Mouse (Mus musculus): Measurements from ENCODE around the gene BC034090. TPM values are rescaled to one million over a fixed set of nuclear protein-coding genes. Genes with fewer than 3 reads are reported as not detected.
A peak's percentile ranks its signal among the peaks of the same experiment; 100 is the strongest.

Gene BC034090
- polyA plus RNA-seq, 1 experiment from 2014 or later = 4.1 TPM

- H3K4me3 ChIP-seq (ENCODE audit: low read depth, low read length) = no peak overlapping the region
- H3K9ac ChIP-seq (replicated peaks; ENCODE audit: low read depth, low read length) = no peak overlapping the region
- no peaks in the 10 kb centered on the region for H3K27me3 ChIP-seq (ENCODE audit: control insufficient read depth, insufficient read depth, low read length)
- no peak overlapping the region for H3K4me2 ChIP-seq (ENCODE audit: low read depth, low read length)
- WGBS = 81% methylated on average over 5 of the region's 5 CpGs
- no peaks in the 10 kb centered on the region for H3K9me3 ChIP-seq (ENCODE audit: control insufficient read depth, low read length)
- H3K27ac ChIP-seq (ENCODE audit: low read depth, low read length) = no peak overlapping the region
- H3K36me3 ChIP-seq (ENCODE audit: control insufficient read depth, insufficient read depth, low read length) = no peaks in the 10 kb centered on the region
- ATAC-seq (ENCODE audit: low read depth) = no peak
- H3K4me1 ChIP-seq (ENCODE audit: control insufficient read depth, insufficient read depth, low read length) = peaks cover 22% of the 10 kb centered on the region
Measured at GRCm38 (mm10) chr1:155238126-155238525, 6.1 kb downstream of the BC034090 start.

- Histone ChIP-seq H3K9me3 (ENCODE audit: control insufficient read depth, low read length) (no peaks in the 10 kb centered on the region), H3K27me3 (ENCODE audit: control insufficient read depth, insufficient read depth, low read length) (no peaks in the 10 kb centered on the region), H3K9ac (replicated peaks; ENCODE audit: low read depth, low read length) (0 out of 2 replicates have a peak overlapping the region, but pooled peaks have one; percentile 25), H3K4me3 (ENCODE audit: low read depth, low read length) (no peak overlapping the region), H3K27ac (ENCODE audit: low read depth, low read length) (peak overlapping the region; percentile 2; the same call in 1 of the 2 replicates), H3K36me3 (ENCODE audit: control insufficient read depth, insufficient read depth, low read length) (no peaks in the 10 kb centered on the region), H3K4me2 (ENCODE audit: low read depth, low read length) (no peak overlapping the region), H3K4me1 (ENCODE audit: control insufficient read depth, insufficient read depth, low read length) (peaks cover 28% of the 10 kb centered on the region)
- WGBS = 67% methylated on average over 11 of the region's 11 CpGs
- no peak for ATAC-seq (ENCODE audit: low read depth)
Measured at GRCm38 (mm10) chr1:155237390-155237789, 6.9 kb downstream of the BC034090 start.

GRCm38 (mm10) chr1:155236306-155237024 lies 7.8 kb downstream of the BC034090 start:
- WGBS = 40% methylated on average over 13 of the region's 13 CpGs
- Histone ChIP-seq H3K27ac (ENCODE audit: low read depth, low read length) (peak overlapping the region; percentile 2; the same call in 1 of the 2 replicates), H3K9ac (replicated peaks; ENCODE audit: low read depth, low read length) (no peak overlapping the region), H3K36me3 (ENCODE audit: control insufficient read depth, insufficient read depth, low read length) (no peaks in the 10 kb centered on the region), H3K4me2 (ENCODE audit: low read depth, low read length) (no peak overlapping the region), H3K27me3 (ENCODE audit: control insufficient read depth, insufficient read depth, low read length) (no peaks in the 10 kb centered on the region), H3K4me3 (ENCODE audit: low read depth, low read length) (no peak overlapping the region), H3K4me1 (ENCODE audit: control insufficient read depth, insufficient read depth, low read length) (peaks cover 32% of the 10 kb centered on the region), H3K9me3 (ENCODE audit: control insufficient read depth, low read length) (no peaks in the 10 kb centered on the region)
- ATAC-seq (ENCODE audit: low read depth) = no peak

- Histone ChIP-seq H3K27me3 (ENCODE audit: control insufficient read depth, insufficient read depth, low read length) (no peaks in the 10 kb centered on the region), H3K36me3 (ENCODE audit: control insufficient read depth, insufficient read depth, low read length) (no peaks in the 10 kb centered on the region), H3K9me3 (ENCODE audit: control insufficient read depth, low read length) (no peaks in the 10 kb centered on the region), H3K9ac (replicated peaks; ENCODE audit: low read depth, low read length) (no peak overlapping the region), H3K27ac (ENCODE audit: low read depth, low read length) (no peak overlapping the region), H3K4me3 (ENCODE audit: low read depth, low read length) (no peak overlapping the region), H3K4me2 (ENCODE audit: low read depth, low read length) (no peak overlapping the region), H3K4me1 (ENCODE audit: control insufficient read depth, insufficient read depth, low read length) (peaks cover 38% of the 10 kb centered on the region)
- 48% methylated on average over 2 of the region's 2 CpGs for WGBS
- ATAC-seq (ENCODE audit: low read depth) = no peak
Measured at GRCm38 (mm10) chr1:155235641-155236040, 8.6 kb downstream of the BC034090 start.

GRCm38 (mm10) chr1:155233931-155234607 lies 10.2 kb downstream of the BC034090 start:
- Histone ChIP-seq H3K4me1 (ENCODE audit: control insufficient read depth, insufficient read depth, low read length) (peaks cover 53% of the 10 kb centered on the region), H3K27ac (ENCODE audit: low read depth, low read length) (peak overlapping the region; percentile 91), H3K4me3 (ENCODE audit: low read depth, low read length) (no peak overlapping the region), H3K27me3 (ENCODE audit: control insufficient read depth, insufficient read depth, low read length) (no peaks in the 10 kb centered on the region), H3K9me3 (ENCODE audit: control insufficient read depth, low read length) (no peaks in the 10 kb centered on the region), H3K36me3 (ENCODE audit: control insufficient read depth, insufficient read depth, low read length) (no peaks in the 10 kb centered on the region), H3K4me2 (ENCODE audit: low read depth, low read length) (no peak overlapping the region), H3K9ac (replicated peaks; ENCODE audit: low read depth, low read length) (peak overlapping the region; percentile 28; the same call in 1 of the 2 replicates)
- 18% methylated on average over 14 of the region's 14 CpGs for WGBS
- ATAC-seq (ENCODE audit: low read depth) = peak; percentile 66

- WGBS = 79% methylated on average over 9 of the region's 9 CpGs
- Histone ChIP-seq H3K36me3 (ENCODE audit: control insufficient read depth, insufficient read depth, low read length) (no peaks in the 10 kb centered on the region), H3K4me3 (ENCODE audit: low read depth, low read length) (no peak overlapping the region), H3K27me3 (ENCODE audit: control insufficient read depth, insufficient read depth, low read length) (no peaks in the 10 kb centered on the region), H3K4me1 (ENCODE audit: control insufficient read depth, insufficient read depth, low read length) (peaks cover 54% of the 10 kb centered on the region), H3K9me3 (ENCODE audit: control insufficient read depth, low read length) (no peaks in the 10 kb centered on the region), H3K27ac (ENCODE audit: low read depth, low read length) (peak overlapping the region; percentile 91), H3K9ac (replicated peaks; ENCODE audit: low read depth, low read length) (0 out of 2 replicates have a peak overlapping the region, but pooled peaks have one; percentile 28), H3K4me2 (ENCODE audit: low read depth, low read length) (no peak overlapping the region; the same call in 1 of the 2 replicates)
- ATAC-seq (ENCODE audit: low read depth) = no peak
Measured at GRCm38 (mm10) chr1:155233378-155233777, 10.9 kb downstream of the BC034090 start.

GRCm38 (mm10) chr1:155232786-155233185 lies 11.5 kb downstream of the BC034090 start:
- Histone ChIP-seq H3K9me3 (ENCODE audit: control insufficient read depth, low read length) (no peaks in the 10 kb centered on the region), H3K4me1 (ENCODE audit: control insufficient read depth, insufficient read depth, low read length) (peaks cover 54% of the 10 kb centered on the region), H3K36me3 (ENCODE audit: control insufficient read depth, insufficient read depth, low read length) (no peaks in the 10 kb centered on the region), H3K27ac (ENCODE audit: low read depth, low read length) (peak overlapping the region; percentile 91), H3K27me3 (ENCODE audit: control insufficient read depth, insufficient read depth, low read length) (no peaks in the 10 kb centered on the region), H3K4me2 (ENCODE audit: low read depth, low read length) (no peak overlapping the region), H3K9ac (replicated peaks; ENCODE audit: low read depth, low read length) (no peak overlapping the region), H3K4me3 (ENCODE audit: low read depth, low read length) (no peak overlapping the region)
- WGBS = 60% methylated on average over 6 of the region's 6 CpGs
- ATAC-seq (ENCODE audit: low read depth) = no peak

GRCm38 (mm10) chr1:155232385-155232784 lies 11.9 kb downstream of the BC034090 start:
- no peaks in the 10 kb centered on the region for H3K9me3 ChIP-seq (ENCODE audit: control insufficient read depth, low read length)
- H3K4me1 ChIP-seq (ENCODE audit: control insufficient read depth, insufficient read depth, low read length) = peaks cover 54% of the 10 kb centered on the region
- WGBS = 80% methylated on average over 12 of the region's 12 CpGs
- H3K4me3 ChIP-seq (ENCODE audit: low read depth, low read length) = no peak overlapping the region
- H3K4me2 ChIP-seq (ENCODE audit: low read depth, low read length) = no peak overlapping the region
- ATAC-seq (ENCODE audit: low read depth) = no peak
- H3K36me3 ChIP-seq (ENCODE audit: control insufficient read depth, insufficient read depth, low read length) = no peaks in the 10 kb centered on the region
- peak overlapping the region; percentile 91 for H3K27ac ChIP-seq (ENCODE audit: low read depth, low read length)
- H3K27me3 ChIP-seq (ENCODE audit: control insufficient read depth, insufficient read depth, low read length) = no peaks in the 10 kb centered on the region
- H3K9ac ChIP-seq (replicated peaks; ENCODE audit: low read depth, low read length) = no peak overlapping the region

Data from neural tube, embryonic 14.5 days (tissue).